12 mouse cellular contexts compared by ENCODE assay signal in the genomic region with DNA sequence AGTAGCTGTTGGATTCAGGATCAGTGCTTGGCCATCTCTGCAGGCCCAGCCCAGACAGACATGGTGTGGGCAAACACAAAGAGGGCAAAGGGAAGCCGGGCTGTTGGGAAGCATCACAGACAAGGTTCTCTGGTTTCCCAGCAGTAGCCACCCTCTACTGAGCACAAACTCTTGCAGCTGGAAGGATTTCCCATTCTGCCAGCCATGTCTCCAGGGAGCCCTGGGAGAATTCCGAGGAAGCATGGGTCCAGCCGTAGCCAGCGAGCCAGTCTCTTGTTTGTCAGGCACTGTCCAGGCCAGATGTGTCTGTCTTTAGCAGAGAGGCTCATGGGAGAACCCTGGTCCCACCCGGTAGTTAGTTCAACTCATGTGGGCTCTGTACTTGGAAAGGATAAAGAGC.
A peak's percentile ranks its signal among the peaks of the same experiment; 100 is the strongest.
DNase-seq lines count a peak whose midpoint lies in the region; ATAC-seq and TF ChIP-seq lines count a peak whose summit lies in the region.
"Had no signal": no experiment of that assay in that cellular context is flagged by ENCODE, and none has a peak within 500 bp of the region (broad histone marks: within the 10 kb centered on the region; RNA-seq: fewer than 3 reads in every experiment).

No protein-coding gene starts in this region.

- no peaks in the 10 kb centered on the region for H3K27me3 ChIP-seq in liver, postnatal 0 days (ENCODE audit: insufficient read depth, low read length)
- no peaks in the 10 kb centered on the region for H3K27me3 ChIP-seq in stomach, embryonic 15.5 days (replicated peaks)
- 0 out of 2 replicates have a peak, but pooled peaks cover 11% of the 10 kb centered on the region for H3K27me3 ChIP-seq in forebrain, embryonic 10.5 days (ENCODE audit: poor library complexity, severe bottlenecking)

- DNase-seq in gastrocnemius, adult 18-20 months (ENCODE audit: low spot score) = peak; percentile 21
- DNase-seq in gastrocnemius, postnatal 4 days (ENCODE audit: low spot score in 2 of 2) = no peak
- no peak for DNase-seq in liver, postnatal 0 days
- DNase-seq in liver = no peak
- peak; percentile 41 for DNase-seq in heart, postnatal 4 days
- no peak for DNase-seq in forebrain, embryonic 10.5 days (ENCODE audit: extremely low spot score, low spot score)
- no peak for DNase-seq in ovary, postnatal 10 days (ENCODE audit: low spot score)
- DNase-seq: cerebellum, adult 2 months; thymus, postnatal 14 days had no signal

- H3K4me1 ChIP-seq in liver, postnatal 0 days (ENCODE audit: insufficient read depth) = peaks cover 37% of the 10 kb centered on the region
- H3K4me1 ChIP-seq in stomach, embryonic 15.5 days = peaks cover 44% of the 10 kb centered on the region
- peaks cover 41% of the 10 kb centered on the region for H3K4me1 ChIP-seq in forebrain, embryonic 10.5 days

- H3K4me2 ChIP-seq in liver, postnatal 0 days (ENCODE audit: low read depth, low read length) = no peak overlapping the region
- H3K4me2 ChIP-seq in stomach, embryonic 15.5 days = no peak overlapping the region

- no peak for ATAC-seq in liver, postnatal 0 days
- no peak for ATAC-seq in stomach, embryonic 15.5 days (ENCODE audit: insufficient read depth, low FRiP score, low read depth)

- TF ChIP-seq CTCF in liver, postnatal 0 days (IDR thresholded peaks at IDR 0.05; ENCODE audit: low read depth) = no peak

- H3K9me3 ChIP-seq in liver, postnatal 0 days (ENCODE audit: low read length) = no peaks in the 10 kb centered on the region
- no peaks in the 10 kb centered on the region for H3K9me3 ChIP-seq in stomach, embryonic 15.5 days
- H3K9me3 ChIP-seq in forebrain, embryonic 10.5 days = no peaks in the 10 kb centered on the region
- H3K9me3 ChIP-seq: G1E had no signal

- 0 out of 2 replicates have a peak overlapping the region, but pooled peaks have one; percentile 16 for H3K9ac ChIP-seq in liver, postnatal 0 days (replicated peaks)
- H3K9ac ChIP-seq in stomach, embryonic 15.5 days = no peak overlapping the region

- 0 out of 2 replicates have a peak, but pooled peaks cover 3% of the 10 kb centered on the region for H3K36me3 ChIP-seq in liver, postnatal 0 days (replicated peaks; ENCODE audit: insufficient read depth, low read length)
- no peaks in the 10 kb centered on the region for H3K36me3 ChIP-seq in stomach, embryonic 15.5 days
- H3K36me3 ChIP-seq in forebrain, embryonic 10.5 days (replicated peaks) = peaks cover 16% of the 10 kb centered on the region
- H3K36me3 ChIP-seq: G1E had no signal

- no peak overlapping the region for H3K4me3 ChIP-seq in liver, postnatal 0 days (ENCODE audit: low read depth, low read length)
- no peak overlapping the region for H3K4me3 ChIP-seq in stomach, embryonic 15.5 days (replicated peaks)
- H3K4me3 ChIP-seq in forebrain, embryonic 10.5 days = no peak overlapping the region

- no peak overlapping the region for H3K27ac ChIP-seq in liver, postnatal 0 days (ENCODE audit: low read depth)
- H3K27ac ChIP-seq in stomach, embryonic 15.5 days = peak overlapping the region; percentile 84
- H3K27ac ChIP-seq in forebrain, embryonic 10.5 days = no peak overlapping the region
- H3K27ac ChIP-seq: macrophage had no signal

- 80% methylated on average over 5 of the region's 5 CpGs for WGBS in liver, postnatal 0 days (ENCODE audit: insufficient replicate concordance)
- 77% methylated on average over 5 of the region's 5 CpGs for WGBS in stomach, embryonic 15.5 days
- 92% methylated on average over 5 of the region's 5 CpGs for WGBS in forebrain, embryonic 10.5 days

- TF ChIP-seq EP300 in liver, postnatal 0 days (IDR thresholded peaks at IDR 0.05; ENCODE audit: low read depth) = no peak

Comparison
In these comparisons a context has a peak if more than half of its experiments do, and no peak if none do; other contexts are left out.
1. DNase-seq: peak in gastrocnemius, adult 18-20 months (single experiment) and heart, postnatal 4 days (single experiment); none in gastrocnemius, postnatal 4 days (0 of 2), liver, postnatal 0 days (single experiment), liver (single experiment), forebrain, embryonic 10.5 days (single experiment) and ovary, postnatal 10 days (single experiment).